Mouse (Mus musculus) right cerebral cortex, postnatal 14 days (tissue): ENCODE data around the gene Mff.

Experiments
- DNase-seq: peaks from one replicate; pipeline ENCODE4 v3.0.0; 2022

Gene Mff

DNA sequence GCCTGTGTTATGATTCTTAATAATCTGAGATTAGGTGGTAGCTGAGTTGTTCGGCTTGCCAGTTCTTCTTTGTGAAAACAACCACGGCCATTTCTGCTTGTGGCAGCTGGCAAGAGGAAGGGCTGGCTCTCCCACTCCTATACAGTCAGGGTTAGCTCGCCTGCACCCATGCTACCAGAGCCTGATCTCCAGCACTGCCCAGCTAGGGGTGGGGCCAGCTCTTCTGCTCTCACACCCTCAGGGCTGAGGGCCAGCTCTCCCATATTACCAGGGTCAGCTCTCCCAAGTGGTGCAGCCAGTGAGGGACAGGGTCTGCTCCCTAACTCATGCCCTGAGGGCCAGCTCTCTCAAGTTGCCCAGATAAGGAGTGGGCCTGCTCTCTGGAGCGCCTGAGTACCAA, 47.7 kb downstream of the Mff start:
- no peak for DNase-seq

DNA sequence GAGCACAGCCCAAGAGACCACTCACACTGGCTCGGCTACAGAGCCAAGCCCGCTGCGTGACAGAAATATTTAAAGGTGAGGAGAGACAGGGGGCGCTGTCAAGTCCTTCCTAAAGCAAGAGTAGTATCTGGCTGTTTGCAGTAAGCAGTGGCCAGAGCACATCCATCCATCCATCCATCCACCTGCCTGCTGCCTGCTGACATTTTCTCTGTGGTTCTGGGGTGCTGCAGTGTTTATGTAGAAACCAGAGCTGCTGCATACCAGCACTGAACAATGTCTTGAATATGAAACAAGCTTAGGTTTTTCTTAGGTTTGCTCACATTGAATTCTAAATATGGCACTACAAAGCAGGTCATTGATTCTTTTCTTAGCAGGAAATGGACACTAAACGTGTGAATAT, 48.5 kb downstream of the Mff start:
- DNase-seq, result no peak

DNA sequence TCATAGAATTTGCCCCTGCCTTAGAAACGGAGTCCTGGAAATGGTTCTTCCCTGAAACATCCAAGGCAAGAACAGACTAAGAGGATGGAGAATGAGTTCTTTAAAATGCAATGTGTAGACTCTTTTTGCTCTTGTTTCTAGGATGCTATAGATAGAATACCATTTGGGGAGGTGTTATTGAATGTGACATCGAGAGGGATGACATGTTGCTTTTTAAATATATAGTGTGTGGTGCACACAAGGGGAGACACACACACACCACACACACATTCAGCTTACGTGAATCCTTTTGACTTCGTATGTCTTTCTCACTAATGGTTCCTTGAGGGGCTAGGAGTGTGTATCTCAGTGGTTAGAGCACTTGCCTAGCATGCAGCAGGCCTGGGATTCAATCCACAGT, 50.6 kb downstream of the Mff start:
- DNase-seq, result no peak

- DNase-seq, result no peak
These were observed 54.8 kb downstream of the Mff start for GRCm38 (mm10) chr1:82779388-82779966.

DNA sequence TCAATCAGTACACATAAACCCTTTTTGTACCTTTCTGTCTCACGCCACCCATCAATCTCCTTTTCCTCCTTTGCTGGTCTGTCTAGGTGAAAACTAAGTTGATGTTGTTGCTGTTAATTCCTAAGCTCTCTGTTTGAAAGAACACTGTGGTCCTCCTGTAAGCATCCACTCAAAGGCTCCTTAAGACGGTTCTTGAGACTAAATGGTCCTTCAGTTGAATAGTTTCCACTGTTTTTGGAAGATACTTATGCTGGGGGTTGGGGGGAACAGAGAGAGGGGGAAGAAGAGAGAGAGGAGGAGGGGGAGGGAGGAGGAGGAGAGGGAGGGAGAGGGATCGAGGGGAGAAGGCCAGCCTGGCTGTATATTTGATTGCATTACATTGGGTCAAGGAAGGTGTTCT, 58.9 kb downstream of the Mff start:
- no peak for DNase-seq

GRCm38 (mm10) chr1:82785546-82785945, 60.9 kb downstream of the Mff start:
- no peak for DNase-seq

DNA sequence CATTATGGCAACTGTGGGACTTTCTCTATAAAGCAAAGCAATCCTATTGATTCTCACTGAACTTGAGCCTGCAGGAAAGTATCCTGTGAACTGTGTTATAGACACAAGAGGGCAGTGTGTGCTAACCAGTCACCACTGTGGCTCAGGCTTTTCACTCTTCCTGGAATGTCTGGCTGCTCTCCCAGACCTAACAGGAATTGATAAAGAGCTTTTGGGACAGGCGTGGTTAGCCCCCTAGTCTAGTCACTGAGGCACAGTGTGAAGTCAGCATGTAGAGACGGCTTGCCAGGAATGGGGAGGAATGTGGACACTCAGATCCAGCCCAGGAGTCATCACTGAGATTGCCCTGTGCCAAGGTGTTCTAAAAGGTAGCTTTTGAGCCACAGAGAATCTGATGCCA, 62.7 kb downstream of the Mff start:
- DNase-seq, result peak; percentile 38

DNA sequence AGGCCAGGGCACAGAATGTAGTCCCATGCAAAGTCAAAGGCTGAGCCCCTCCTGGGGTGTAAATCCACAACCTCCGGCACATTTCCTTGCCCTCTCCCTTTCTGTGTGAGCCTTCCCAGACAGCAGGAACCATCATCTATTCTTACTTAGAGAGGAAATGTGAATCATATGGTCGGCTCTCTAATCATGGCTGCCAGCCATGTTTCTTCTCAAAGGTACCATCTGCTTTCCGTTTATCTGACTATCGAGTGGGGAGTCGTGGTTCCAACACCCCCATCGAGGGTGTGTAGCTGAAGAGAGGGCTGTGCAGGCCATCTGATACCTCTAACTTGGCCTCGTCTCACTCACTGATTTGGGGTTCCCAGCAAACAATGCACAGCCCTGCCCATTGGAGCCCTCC, 63.4 kb downstream of the Mff start:
- no peak for DNase-seq

DNA sequence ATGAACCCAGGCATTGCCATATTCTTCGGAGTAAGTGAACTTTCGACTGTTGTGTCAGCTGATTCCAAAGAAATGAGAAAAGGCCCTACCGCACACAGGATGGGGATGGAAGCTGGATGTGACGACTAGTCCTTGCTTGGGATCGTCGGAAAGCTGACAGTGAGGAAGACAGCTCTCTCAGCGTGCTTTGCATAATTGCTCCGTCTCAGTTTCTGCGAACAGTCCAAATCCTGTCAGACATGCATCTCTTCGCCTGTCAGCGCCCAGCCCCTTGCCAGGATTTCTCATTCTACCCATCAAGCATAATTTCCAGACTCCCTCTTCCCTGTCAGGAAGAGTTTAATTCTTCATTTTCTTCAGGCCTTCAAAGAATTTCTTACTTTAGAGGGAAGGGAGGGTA, 66.4 kb downstream of the Mff start:
- DNase-seq, result no peak

DNA sequence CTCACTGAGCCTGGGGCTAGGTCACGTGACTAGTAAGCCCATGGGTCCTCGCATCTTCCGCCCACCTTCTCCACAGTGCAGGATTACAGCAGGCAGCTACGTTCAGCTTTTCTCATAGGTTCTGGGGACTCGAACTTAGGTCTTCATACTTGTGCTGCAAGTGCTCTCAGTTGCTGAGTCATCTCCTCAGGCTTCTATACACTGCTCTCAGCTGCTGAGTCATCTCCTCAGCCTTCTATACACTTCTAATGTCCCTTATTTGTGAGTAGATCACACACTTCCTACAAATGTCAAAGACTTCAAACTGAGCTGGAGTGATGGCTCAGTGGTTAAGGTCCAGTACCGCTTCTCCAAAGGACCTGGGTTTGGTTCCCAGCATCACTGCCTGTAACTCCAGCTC, 67.5 kb downstream of the Mff start:
- DNase-seq, result no peak

DNA sequence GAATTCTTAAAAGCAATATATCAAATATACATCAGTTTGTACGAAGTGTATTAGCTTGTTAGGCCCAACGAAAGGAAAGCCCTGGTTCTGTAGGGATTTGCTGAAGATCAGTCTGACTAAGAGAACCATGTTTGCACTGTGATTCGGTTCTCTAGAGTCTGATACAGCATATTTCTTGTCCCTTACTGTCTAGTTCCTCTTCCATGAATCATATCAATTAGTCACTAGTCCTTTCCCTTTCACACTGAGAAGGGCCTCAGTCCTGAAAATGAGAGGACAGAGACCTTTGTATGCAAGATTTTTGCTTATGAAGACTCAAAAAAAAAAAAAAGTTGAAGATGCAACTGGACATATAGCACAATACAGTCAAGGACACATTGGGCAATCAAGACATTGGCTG, 68.4 kb downstream of the Mff start:
- DNase-seq, result no peak

DNA sequence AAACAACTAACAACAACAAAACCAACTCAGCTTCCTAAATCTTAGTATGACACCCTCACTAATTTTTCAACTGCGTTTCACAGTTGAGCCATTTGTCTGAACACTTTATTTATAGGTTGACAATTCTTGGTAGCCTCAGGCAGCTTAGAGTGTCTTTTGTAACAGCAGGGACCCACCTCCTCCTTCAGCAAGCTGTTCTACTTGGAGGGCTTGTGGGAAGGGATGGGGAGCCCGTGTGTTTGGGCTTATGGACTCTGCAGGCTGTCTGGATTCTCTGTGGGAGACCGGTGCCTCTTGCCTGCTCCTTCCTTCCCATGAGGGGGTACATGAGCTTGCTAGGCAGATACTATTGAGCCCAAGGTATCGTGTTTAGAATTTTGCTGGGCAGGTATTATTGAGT, 69.3 kb downstream of the Mff start:
- no peak for DNase-seq

DNA sequence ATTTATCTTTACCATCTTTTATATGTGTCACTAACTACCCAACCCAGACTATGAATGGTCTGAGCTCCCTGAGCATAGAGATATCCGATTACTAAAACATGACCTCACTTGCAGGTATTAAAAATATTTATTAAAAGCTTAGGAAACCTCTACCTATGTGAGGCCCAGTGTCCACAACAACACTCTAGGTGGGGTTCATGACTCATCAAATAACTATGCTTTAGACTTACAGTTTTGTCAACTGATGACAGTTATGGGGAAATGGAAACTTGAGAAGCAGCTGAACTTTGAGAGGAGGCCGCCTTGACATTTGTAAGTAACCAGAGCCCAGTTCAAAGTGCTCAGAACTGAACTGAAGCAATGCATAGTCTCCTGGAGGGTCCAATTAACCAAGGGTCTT, 70.5 kb downstream of the Mff start:
- no peak for DNase-seq

DNA sequence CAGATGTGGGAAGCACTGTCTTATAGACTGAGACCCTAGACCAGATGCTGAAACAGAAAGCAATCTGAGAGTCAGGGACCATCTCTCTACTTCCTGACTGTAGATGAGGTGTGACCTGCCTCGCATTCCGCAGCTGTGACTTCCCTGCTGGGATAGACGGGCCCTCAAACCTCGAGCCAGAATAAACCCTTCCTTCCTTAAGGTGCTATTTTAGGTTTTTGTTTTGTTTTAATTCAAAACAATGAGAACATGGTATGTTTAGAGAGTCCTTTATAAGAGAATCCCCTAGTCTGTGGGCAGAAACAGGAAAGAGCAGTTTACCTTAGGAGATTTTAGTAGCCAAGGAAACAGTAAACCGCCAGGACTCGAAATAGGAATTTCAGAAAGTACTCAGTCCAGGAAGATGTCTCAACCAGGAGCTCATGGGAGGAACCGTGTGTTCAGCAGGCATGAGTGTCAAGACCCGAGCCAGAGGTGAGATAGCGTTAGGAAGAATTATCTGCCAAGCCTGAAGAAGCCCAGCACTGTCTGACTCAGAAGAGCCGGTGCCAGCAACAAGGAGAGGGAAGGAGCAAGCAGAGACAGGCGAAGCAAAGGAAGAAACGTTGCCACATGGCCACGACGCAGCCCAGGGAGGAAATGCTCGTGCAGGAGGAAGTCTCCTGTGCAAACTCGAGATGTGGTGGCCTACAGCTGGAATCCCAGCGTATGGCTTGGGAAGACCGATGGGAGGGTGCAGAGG, 71.2 kb downstream of the Mff start:
- no peak for DNase-seq

GRCm38 (mm10) chr1:82797088-82797487, 72.4 kb downstream of the Mff start:
- DNase-seq, result no peak

GRCm38 (mm10) chr1:82798304-82798703, 73.6 kb downstream of the Mff start:
- no peak for DNase-seq

DNA sequence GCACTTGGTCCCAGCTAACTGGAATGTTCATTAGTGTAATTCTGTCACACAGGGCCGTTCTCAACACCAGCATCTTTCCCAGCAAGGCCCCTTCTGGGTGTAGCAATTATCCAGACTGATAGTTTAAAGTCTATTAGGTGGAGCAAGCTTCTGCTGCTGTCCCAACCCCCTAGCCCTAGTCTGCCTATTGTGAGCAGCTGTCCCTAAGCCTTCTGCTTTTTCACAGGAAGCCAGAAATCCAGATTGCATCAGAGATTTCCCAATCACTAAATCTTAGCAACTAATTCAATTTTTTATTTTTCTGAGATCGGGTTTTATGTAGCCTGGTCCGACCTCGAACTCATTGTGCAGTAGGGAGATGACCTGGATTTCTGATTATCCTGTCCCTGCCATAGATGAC, 74.2 kb downstream of the Mff start:
- DNase-seq, result no peak

DNA sequence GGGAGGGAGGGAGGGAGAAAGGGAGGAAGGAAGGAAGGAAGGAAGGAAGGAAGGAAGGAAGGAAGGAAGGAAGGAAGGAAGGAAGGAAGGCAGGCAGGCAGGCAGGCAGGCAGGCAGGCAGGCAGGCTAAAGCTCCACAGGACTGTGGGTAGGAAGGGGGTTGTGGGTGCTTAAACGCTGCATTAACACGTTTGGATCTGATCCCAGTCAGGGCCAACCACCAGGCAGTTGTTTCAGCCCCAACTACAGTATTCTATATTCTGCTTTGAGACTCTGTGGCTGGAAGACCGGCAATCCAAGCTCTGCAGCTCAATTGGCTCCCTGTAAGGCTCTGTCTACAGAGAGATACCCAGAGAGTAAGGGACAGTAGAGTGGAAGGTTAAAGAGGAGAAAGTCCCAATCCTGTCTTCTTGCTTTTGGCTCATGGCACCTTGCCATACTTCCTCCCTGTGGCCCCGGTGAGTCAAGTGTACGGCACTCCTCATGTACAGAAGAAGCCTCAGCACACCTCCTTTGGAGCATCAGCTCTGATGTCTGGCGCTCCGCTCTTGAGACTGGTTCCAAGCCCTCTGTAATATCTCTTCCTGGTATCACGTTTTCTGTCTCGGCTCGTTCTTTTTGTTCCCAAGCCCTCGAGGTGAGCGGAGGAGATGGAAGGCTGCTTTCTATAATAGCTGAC, 76.6 kb downstream of the Mff start:
- DNase-seq, result no peak
